Mouse (Mus musculus) liver, postnatal 0 days (tissue): ENCODE measurements at regions not wholly inside any gene's neighbourhood (a gene's known extent, or its start where the extent isn't known, plus 50 kb on each side); places are given as distances from the start of the nearest gene placed in this dataset.

Experiments
- CTCF ChIP-seq: sonication (generic); IDR thresholded peaks from 2 replicates; pipeline ENCODE4 v1.5.1; 2016; ENCODE audit warnings: antibody characterized with exemption, low read depth
- EP300 ChIP-seq: IDR thresholded peaks from 2 replicates; pipeline ENCODE4 v1.6.1; 2016; ENCODE audit warnings: antibody characterized with exemption, low read depth, mild to moderate bottlenecking

- TF ChIP-seq CTCF = no peak
- no peak for TF ChIP-seq EP300
Observed at GRCm38 (mm10) chr6:51016441-51017070, 362.3 kb upstream of the Npvf start.
